Mouse (Mus musculus): ENCODE measurements around the gene Dusp3. TPM values are rescaled to one million over a fixed set of nuclear protein-coding genes. Genes with fewer than 3 reads are reported as not detected.

Dusp3 gene
- polyA plus RNA-seq, 1 experiment from 2014 or later: 25.3 TPM

DNA sequence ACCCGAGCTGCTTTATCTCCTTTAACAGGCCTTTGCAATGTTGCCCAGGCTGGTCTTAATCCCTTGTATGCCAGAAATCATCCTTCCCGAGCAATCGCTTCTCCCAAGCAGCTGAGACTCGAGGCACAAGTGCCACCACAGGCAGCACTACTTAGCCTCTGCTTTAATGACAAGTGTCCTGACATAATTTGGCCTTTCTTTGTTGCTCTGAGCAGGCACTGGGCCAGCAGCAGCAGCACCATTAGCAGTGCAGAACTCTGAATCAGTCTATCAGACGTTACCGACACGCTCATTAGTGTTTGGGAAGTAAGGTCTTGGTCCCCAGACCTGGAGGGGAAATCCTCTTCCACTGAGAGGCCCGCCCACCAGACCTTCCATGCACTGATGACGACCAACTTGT lies 32.9 kb upstream of the Dusp3 start:
- Histone ChIP-seq H3K9me3 (ENCODE audit: control insufficient read depth, low read length) (no peaks in the 10 kb centered on the region), H3K4me3 (ENCODE audit: low read depth, low read length) (no peak overlapping the region), H3K27me3 (replicated peaks; ENCODE audit: control insufficient read depth, insufficient read depth, low read length) (no peaks in the 10 kb centered on the region), H3K4me2 (ENCODE audit: low read length) (no peak overlapping the region), H3K36me3 (ENCODE audit: control insufficient read depth, insufficient read depth, low read length) (peaks cover 15% of the 10 kb centered on the region; the same call in 1 of the 2 replicates), H3K4me1 (replicated peaks; ENCODE audit: control insufficient read depth, insufficient read depth, low read length) (no peaks in the 10 kb centered on the region), H3K9ac (ENCODE audit: low read length) (no peak overlapping the region), H3K27ac (ENCODE audit: low read depth) (no peak overlapping the region)
- 81% methylated on average over 9 of the region's 9 CpGs for WGBS
- ATAC-seq (replicated peaks; ENCODE audit: low FRiP score, low TSS enrichment, low read depth) (no peak), DNase-seq (ENCODE audit: low spot score) (no peak)

DNA sequence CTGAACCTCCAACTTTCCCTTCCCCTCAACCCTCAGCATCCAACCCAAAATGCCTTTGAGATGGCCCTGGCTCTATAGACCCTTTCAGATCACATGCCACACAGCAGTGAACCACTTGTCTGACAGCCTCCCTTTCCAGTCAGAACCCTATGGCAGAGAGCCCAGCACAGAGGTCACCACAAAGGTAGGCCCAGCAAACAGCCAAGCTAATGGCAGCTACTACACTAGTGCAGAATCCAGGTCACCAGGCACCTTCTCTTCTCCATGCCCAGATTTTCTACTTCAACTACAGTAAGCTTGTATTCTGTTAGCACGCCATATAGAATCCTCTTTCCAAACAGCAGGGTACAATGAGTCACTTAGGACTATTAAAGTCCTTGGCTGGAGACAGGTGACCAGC lies 29.3 kb upstream of the Dusp3 start:
- Histone ChIP-seq H3K36me3 (ENCODE audit: control insufficient read depth, insufficient read depth, low read length) (peaks cover 34% of the 10 kb centered on the region), H3K27ac (ENCODE audit: low read depth) (no peak overlapping the region), H3K4me3 (ENCODE audit: low read depth, low read length) (no peak overlapping the region), H3K27me3 (replicated peaks; ENCODE audit: control insufficient read depth, insufficient read depth, low read length) (no peaks in the 10 kb centered on the region), H3K4me1 (replicated peaks; ENCODE audit: control insufficient read depth, insufficient read depth, low read length) (no peaks in the 10 kb centered on the region), H3K4me2 (ENCODE audit: low read length) (no peak overlapping the region), H3K9ac (ENCODE audit: low read length) (no peak overlapping the region), H3K9me3 (ENCODE audit: control insufficient read depth, low read length) (no peaks in the 10 kb centered on the region)
- WGBS: 90% methylated on average over 1 of the region's 1 CpGs
- ATAC-seq (replicated peaks; ENCODE audit: low FRiP score, low TSS enrichment, low read depth) (no peak), DNase-seq (ENCODE audit: low spot score) (no peak)

DNA sequence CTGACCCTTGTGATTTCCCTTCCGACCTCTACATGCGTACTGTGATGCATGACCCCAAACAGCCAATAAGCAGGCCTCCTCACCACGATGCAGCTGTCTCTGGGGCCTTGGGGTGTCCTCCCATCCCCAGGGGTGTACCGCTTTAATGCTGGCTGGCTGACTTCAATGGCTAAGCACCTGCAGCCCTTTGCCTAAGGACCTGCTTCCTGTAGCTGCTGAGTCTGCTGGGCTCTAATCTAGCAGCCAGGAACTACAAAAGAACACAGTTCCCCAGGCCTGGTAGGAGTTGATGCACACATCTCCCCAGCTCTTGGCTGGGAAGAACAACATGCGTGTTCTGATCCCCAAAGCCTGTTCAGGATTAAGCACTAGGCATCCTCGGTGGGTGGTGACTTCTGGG lies 28.7 kb upstream of the Dusp3 start:
- H3K9me3 ChIP-seq (ENCODE audit: control insufficient read depth, low read length): no peaks in the 10 kb centered on the region
- ATAC-seq (replicated peaks; ENCODE audit: low FRiP score, low TSS enrichment, low read depth): no peak
- DNase-seq (ENCODE audit: low spot score): no peak
- peaks cover 38% of the 10 kb centered on the region for H3K36me3 ChIP-seq (ENCODE audit: control insufficient read depth, insufficient read depth, low read length)
- H3K27ac ChIP-seq (ENCODE audit: low read depth): no peak overlapping the region
- no peak overlapping the region for H3K9ac ChIP-seq (ENCODE audit: low read length)
- H3K27me3 ChIP-seq (replicated peaks; ENCODE audit: control insufficient read depth, insufficient read depth, low read length): no peaks in the 10 kb centered on the region
- no peak overlapping the region for H3K4me3 ChIP-seq (ENCODE audit: low read depth, low read length)
- H3K4me1 ChIP-seq (replicated peaks; ENCODE audit: control insufficient read depth, insufficient read depth, low read length): no peaks in the 10 kb centered on the region
- H3K4me2 ChIP-seq (ENCODE audit: low read length): no peak overlapping the region
- WGBS: 67% methylated on average over 6 of the region's 6 CpGs

DNA sequence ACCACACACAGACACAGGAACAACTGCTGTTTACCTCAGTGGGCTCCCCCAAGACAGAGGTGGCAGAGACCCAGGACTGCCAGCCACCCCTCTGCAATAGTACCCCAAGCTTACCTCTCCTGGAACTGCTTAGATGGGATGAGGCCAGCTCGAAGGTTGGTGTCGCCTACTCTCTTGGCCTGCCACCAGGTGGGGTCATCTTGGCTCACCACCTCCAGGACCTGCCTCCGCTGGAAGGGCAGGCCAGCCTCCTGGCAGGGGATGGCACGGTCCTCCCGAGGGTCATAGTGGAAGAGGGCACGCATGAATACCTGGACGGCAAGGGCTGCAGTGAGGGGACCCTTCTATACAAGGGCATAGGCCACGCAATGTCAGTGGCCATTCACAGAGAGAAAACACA lies 26.4 kb upstream of the Dusp3 start:
- DNase-seq (ENCODE audit: low spot score): no peak
- no peaks in the 10 kb centered on the region for H3K4me1 ChIP-seq (replicated peaks; ENCODE audit: control insufficient read depth, insufficient read depth, low read length)
- WGBS: 87% methylated on average over 8 of the region's 8 CpGs
- no peak overlapping the region for H3K4me3 ChIP-seq (ENCODE audit: low read depth, low read length)
- peaks cover 56% of the 10 kb centered on the region for H3K36me3 ChIP-seq (ENCODE audit: control insufficient read depth, insufficient read depth, low read length)
- no peak overlapping the region for H3K9ac ChIP-seq (ENCODE audit: low read length)
- no peaks in the 10 kb centered on the region for H3K27me3 ChIP-seq (replicated peaks; ENCODE audit: control insufficient read depth, insufficient read depth, low read length)
- no peak overlapping the region for H3K27ac ChIP-seq (ENCODE audit: low read depth)
- H3K4me2 ChIP-seq (ENCODE audit: low read length): no peak overlapping the region
- ATAC-seq (replicated peaks; ENCODE audit: low FRiP score, low TSS enrichment, low read depth): no peak
- no peaks in the 10 kb centered on the region for H3K9me3 ChIP-seq (ENCODE audit: control insufficient read depth, low read length)

DNA sequence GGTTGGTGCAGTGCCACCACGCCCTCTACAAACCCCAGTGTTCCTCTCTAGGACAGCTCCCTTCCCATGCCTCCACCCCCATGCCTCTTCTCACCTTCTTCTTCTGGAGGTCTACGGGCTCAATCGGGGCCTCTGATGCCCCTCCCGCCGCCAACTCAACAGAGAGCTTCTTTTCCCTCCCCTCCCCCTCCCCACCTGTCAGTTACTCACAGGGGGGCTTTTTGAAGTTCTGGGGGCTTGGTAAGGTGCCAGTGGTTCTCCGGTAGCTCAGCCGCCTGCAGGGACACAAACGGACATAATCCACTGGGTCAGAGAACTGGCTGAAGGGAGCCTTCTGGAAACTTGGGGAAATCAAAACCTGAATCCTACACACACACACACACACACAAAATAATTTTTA lies 24.7 kb upstream of the Dusp3 start:
- WGBS: 82% methylated on average over 8 of the region's 8 CpGs

DNA sequence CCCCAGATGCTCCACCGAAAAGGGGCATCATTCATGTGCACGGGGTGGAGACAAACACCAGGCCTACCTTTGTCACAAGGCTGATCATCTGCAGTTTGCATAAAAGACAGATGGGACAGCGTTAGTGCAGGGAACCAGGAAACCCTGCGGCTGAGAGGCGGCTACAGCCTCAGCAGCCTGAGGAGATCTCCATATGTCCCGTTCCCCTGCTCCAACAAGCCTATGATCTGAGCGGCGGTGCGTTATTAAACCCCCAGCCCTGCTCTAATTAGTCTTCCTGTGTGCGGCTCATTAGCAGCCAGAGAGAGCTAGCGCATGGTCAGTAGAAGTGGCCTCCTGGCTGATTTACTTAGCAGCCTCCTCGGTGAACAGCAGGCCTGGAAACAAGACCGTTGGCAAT lies 23.3 kb upstream of the Dusp3 start:
- ATAC-seq (replicated peaks; ENCODE audit: low FRiP score, low TSS enrichment, low read depth) (no peak), DNase-seq (ENCODE audit: low spot score) (no peak)
- 67% methylated on average over 13 of the region's 13 CpGs for WGBS
- Histone ChIP-seq H3K9me3 (ENCODE audit: control insufficient read depth, low read length) (no peaks in the 10 kb centered on the region), H3K4me1 (replicated peaks; ENCODE audit: control insufficient read depth, insufficient read depth, low read length) (no peaks in the 10 kb centered on the region), H3K27ac (ENCODE audit: low read depth) (no peak overlapping the region), H3K36me3 (ENCODE audit: control insufficient read depth, insufficient read depth, low read length) (peaks cover 49% of the 10 kb centered on the region), H3K9ac (ENCODE audit: low read length) (no peak overlapping the region), H3K4me2 (ENCODE audit: low read length) (no peak overlapping the region), H3K27me3 (replicated peaks; ENCODE audit: control insufficient read depth, insufficient read depth, low read length) (no peaks in the 10 kb centered on the region), H3K4me3 (ENCODE audit: low read depth, low read length) (no peak overlapping the region)

More for the DNA sequence above, 24.7 kb upstream of the Dusp3 start:
- ATAC-seq (replicated peaks; ENCODE audit: low FRiP score, low TSS enrichment, low read depth): no peak
- H3K27ac ChIP-seq (ENCODE audit: low read depth): no peak overlapping the region
- H3K9me3 ChIP-seq (ENCODE audit: control insufficient read depth, low read length): no peaks in the 10 kb centered on the region
- no peak overlapping the region for H3K4me2 ChIP-seq (ENCODE audit: low read length)
- peaks cover 49% of the 10 kb centered on the region for H3K36me3 ChIP-seq (ENCODE audit: control insufficient read depth, insufficient read depth, low read length)
- H3K9ac ChIP-seq (ENCODE audit: low read length): no peak overlapping the region
- DNase-seq (ENCODE audit: low spot score): no peak
- no peak overlapping the region for H3K4me3 ChIP-seq (ENCODE audit: low read depth, low read length)
- H3K4me1 ChIP-seq (replicated peaks; ENCODE audit: control insufficient read depth, insufficient read depth, low read length): no peaks in the 10 kb centered on the region
- no peaks in the 10 kb centered on the region for H3K27me3 ChIP-seq (replicated peaks; ENCODE audit: control insufficient read depth, insufficient read depth, low read length)

DNA sequence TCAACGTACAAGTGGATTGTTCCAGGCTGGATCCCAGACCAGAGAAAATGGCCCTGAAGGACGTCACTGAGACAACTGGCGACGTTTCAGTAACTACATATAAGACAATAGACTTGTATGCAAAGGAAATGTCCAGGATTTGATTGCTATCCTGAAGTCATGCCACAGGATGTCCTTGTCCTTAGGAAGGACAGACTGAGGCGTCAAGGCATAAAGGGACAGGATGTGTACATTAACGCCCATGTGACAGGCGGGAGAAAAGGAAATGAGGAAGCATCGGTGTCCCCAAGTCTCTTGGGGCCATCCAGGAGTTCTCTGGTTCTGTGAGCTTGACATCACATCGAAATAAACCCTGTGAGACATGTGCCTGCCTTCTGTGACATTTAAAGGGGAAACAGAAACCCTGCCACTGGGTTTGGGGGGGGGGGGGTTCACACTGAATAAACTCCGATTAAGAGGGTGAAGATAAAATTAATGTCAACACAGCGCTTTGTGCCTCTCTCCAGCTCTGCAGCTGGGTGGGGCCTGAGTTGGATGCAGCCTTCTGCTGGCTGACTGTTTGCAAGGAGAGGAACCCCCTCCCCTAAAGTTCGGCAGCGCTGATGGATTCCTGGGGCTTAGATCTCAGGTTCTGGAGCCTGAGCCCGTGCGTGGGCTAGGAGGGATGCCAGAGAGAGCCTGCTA lies 22.3 kb upstream of the Dusp3 start:
- no peak overlapping the region for H3K4me2 ChIP-seq (ENCODE audit: low read length)
- DNase-seq (ENCODE audit: low spot score) (no peak), ATAC-seq (replicated peaks; ENCODE audit: low FRiP score, low TSS enrichment, low read depth) (no peak)
- H3K4me3 ChIP-seq (ENCODE audit: low read depth, low read length): no peak overlapping the region
- no peaks in the 10 kb centered on the region for H3K27me3 ChIP-seq (replicated peaks; ENCODE audit: control insufficient read depth, insufficient read depth, low read length)
- WGBS: 85% methylated on average over 15 of the region's 15 CpGs
- H3K9me3 ChIP-seq (ENCODE audit: control insufficient read depth, low read length): 0 out of 2 replicates have a peak, but pooled peaks cover 3% of the 10 kb centered on the region
- no peak overlapping the region for H3K27ac ChIP-seq (ENCODE audit: low read depth)
- H3K36me3 ChIP-seq (ENCODE audit: control insufficient read depth, insufficient read depth, low read length): peaks cover 54% of the 10 kb centered on the region
- H3K4me1 ChIP-seq (replicated peaks; ENCODE audit: control insufficient read depth, insufficient read depth, low read length): no peaks in the 10 kb centered on the region
- H3K9ac ChIP-seq (ENCODE audit: low read length): no peak overlapping the region

DNA sequence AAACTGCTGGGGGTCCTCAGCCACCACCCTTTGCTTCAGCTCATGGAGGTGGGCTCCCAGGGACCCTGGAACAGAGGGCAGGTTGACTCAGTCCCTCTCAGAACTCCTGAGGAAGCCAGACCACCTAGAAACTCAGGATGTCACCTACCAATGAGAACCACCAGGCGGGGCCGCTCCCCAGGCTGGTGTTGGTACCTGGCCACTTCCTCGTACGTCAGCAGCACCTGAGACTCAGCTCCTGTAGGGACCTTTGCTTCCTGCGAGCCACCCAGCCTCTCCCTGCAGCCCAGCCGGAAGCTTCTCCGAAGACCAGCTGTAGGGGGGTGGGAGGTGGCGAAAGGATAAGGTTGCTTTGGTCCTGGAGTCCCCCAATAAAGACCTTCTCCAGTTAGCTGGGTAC lies 21.6 kb upstream of the Dusp3 start:
- ATAC-seq (replicated peaks; ENCODE audit: low FRiP score, low TSS enrichment, low read depth): no peak
- no peaks in the 10 kb centered on the region for H3K27me3 ChIP-seq (replicated peaks; ENCODE audit: control insufficient read depth, insufficient read depth, low read length)
- H3K36me3 ChIP-seq (ENCODE audit: control insufficient read depth, insufficient read depth, low read length): peaks cover 51% of the 10 kb centered on the region
- H3K27ac ChIP-seq (ENCODE audit: low read depth): no peak overlapping the region
- H3K9ac ChIP-seq (ENCODE audit: low read length): no peak overlapping the region
- no peak overlapping the region for H3K4me3 ChIP-seq (ENCODE audit: low read depth, low read length)
- no peak overlapping the region for H3K4me2 ChIP-seq (ENCODE audit: low read length)
- H3K4me1 ChIP-seq (replicated peaks; ENCODE audit: control insufficient read depth, insufficient read depth, low read length): no peaks in the 10 kb centered on the region
- WGBS: 91% methylated on average over 8 of the region's 8 CpGs
- no peak for DNase-seq (ENCODE audit: low spot score)
- 0 out of 2 replicates have a peak, but pooled peaks cover 3% of the 10 kb centered on the region for H3K9me3 ChIP-seq (ENCODE audit: control insufficient read depth, low read length)

DNA sequence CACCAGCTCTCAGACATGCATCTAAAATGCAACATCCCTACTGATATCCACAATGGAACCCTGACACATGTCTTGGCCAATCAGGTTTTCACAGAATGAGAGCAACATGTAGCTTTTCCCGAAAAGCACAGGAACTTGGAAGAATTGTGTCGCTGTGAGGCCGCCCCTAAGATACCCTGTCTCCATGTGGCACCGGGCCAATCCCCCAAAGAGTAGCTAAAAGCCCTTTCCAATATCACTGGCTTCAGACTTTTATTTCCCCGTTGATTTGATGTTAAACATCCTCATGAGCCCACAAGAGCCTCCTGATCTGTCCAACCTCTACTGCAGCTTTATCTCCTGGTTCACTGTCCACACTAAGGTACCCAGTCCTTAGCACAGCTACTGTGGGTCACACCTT lies 19.9 kb upstream of the Dusp3 start:
- Histone ChIP-seq H3K4me3 (ENCODE audit: low read depth, low read length) (no peak overlapping the region), H3K9ac (ENCODE audit: low read length) (no peak overlapping the region), H3K4me2 (ENCODE audit: low read length) (no peak overlapping the region), H3K27ac (ENCODE audit: low read depth) (no peak overlapping the region), H3K9me3 (ENCODE audit: control insufficient read depth, low read length) (0 out of 2 replicates have a peak, but pooled peaks cover 3% of the 10 kb centered on the region), H3K4me1 (replicated peaks; ENCODE audit: control insufficient read depth, insufficient read depth, low read length) (no peaks in the 10 kb centered on the region), H3K36me3 (ENCODE audit: control insufficient read depth, insufficient read depth, low read length) (peaks cover 44% of the 10 kb centered on the region), H3K27me3 (replicated peaks; ENCODE audit: control insufficient read depth, insufficient read depth, low read length) (no peaks in the 10 kb centered on the region)
- DNase-seq (ENCODE audit: low spot score) (no peak), ATAC-seq (replicated peaks; ENCODE audit: low FRiP score, low TSS enrichment, low read depth) (no peak)
- 90% methylated on average over 5 of the region's 5 CpGs for WGBS
